ENCODE assay signal across 8 mouse cellular contexts in genomic region chr13:48261341-48262221, GRCm38 (mm10). TPM values are rescaled to one million over a fixed set of nuclear protein-coding genes. Genes with fewer than 3 reads are reported as not detected.
DNase-seq lines count a peak whose midpoint lies in the region; ATAC-seq and TF ChIP-seq lines count a peak whose summit lies in the region.

No protein-coding gene starts in this region.

- TF ChIP-seq POLR2A in kidney, adult 2 months (IDR thresholded peaks at IDR 0.05; ENCODE audit: low read depth, low read length): no peak

- no peaks in the 10 kb centered on the region for H3K27me3 ChIP-seq in kidney, adult 2 months (replicated peaks; ENCODE audit: control insufficient read depth, insufficient read depth, low read length)
- H3K27me3 ChIP-seq in limb, embryonic 12.5 days: peaks cover 8% of the 10 kb centered on the region; the same call in 1 of the 2 replicates
- no peaks in the 10 kb centered on the region for H3K27me3 ChIP-seq in midbrain, embryonic 14.5 days (ENCODE audit: control insufficient read depth, insufficient read depth, low read length)
- no peaks in the 10 kb centered on the region for H3K27me3 ChIP-seq in stomach, postnatal 0 days (ENCODE audit: control insufficient read depth, insufficient read depth, low read length)

- H3K4me1 ChIP-seq in kidney, adult 2 months (ENCODE audit: control insufficient read depth, insufficient read depth, low read length): no peaks in the 10 kb centered on the region
- H3K4me1 ChIP-seq in limb, embryonic 12.5 days (replicated peaks): peaks cover 3% of the 10 kb centered on the region
- H3K4me1 ChIP-seq in midbrain, embryonic 14.5 days (ENCODE audit: control insufficient read depth, insufficient read depth, low read length): peaks cover 23% of the 10 kb centered on the region
- no peaks in the 10 kb centered on the region for H3K4me1 ChIP-seq in stomach, postnatal 0 days (replicated peaks; ENCODE audit: control insufficient read depth, insufficient read depth)

- H3K9ac ChIP-seq in limb, embryonic 12.5 days (replicated peaks): peak overlapping the region; percentile 79
- peak overlapping the region; percentile 99 for H3K9ac ChIP-seq in midbrain, embryonic 14.5 days (replicated peaks; ENCODE audit: low read length)
- peak overlapping the region; percentile 85 for H3K9ac ChIP-seq in stomach, postnatal 0 days (ENCODE audit: low read length)

- DNase-seq in heart, adult 11 months: peak; percentile 96
- no peak for DNase-seq in heart, postnatal 25 days (ENCODE audit: low spot score)
- peak; percentile 65 for DNase-seq in embryo, embryonic 9.5 days (ENCODE audit: extremely low spot score)
- peak; percentile 45 to 67 for DNase-seq in heart, adult 18-20 months
- DNase-seq in kidney, adult 2 months: peak; percentile 64
- peak; percentile 79 for DNase-seq in midbrain, embryonic 14.5 days
- peak; percentile 68 for DNase-seq in stomach, postnatal 0 days (ENCODE audit: low spot score)

- peak overlapping the region; percentile 66 for H3K4me3 ChIP-seq in kidney, adult 2 months (ENCODE audit: insufficient read depth, low read depth, low read length)
- peak overlapping the region; percentile 70 for H3K4me3 ChIP-seq in limb, embryonic 12.5 days (replicated peaks)
- peak overlapping the region; percentile 90 for H3K4me3 ChIP-seq in midbrain, embryonic 14.5 days (replicated peaks; ENCODE audit: low read depth, low read length)
- H3K4me3 ChIP-seq in stomach, postnatal 0 days (ENCODE audit: low read depth, low read length): peak overlapping the region; percentile 72

- H3K4me2 ChIP-seq in limb, embryonic 12.5 days: peak overlapping the region; percentile 82
- peak overlapping the region; percentile 68 for H3K4me2 ChIP-seq in midbrain, embryonic 14.5 days (ENCODE audit: low read length)
- H3K4me2 ChIP-seq in stomach, postnatal 0 days (replicated peaks; ENCODE audit: low read depth): peak overlapping the region; percentile 80

- TF ChIP-seq CTCF in kidney, adult 2 months (conservative IDR thresholded peaks at IDR 0.05; ENCODE audit: insufficient read depth, insufficient read length, low read depth, low read length): no peak
- TF ChIP-seq CTCF in stomach, postnatal 0 days (IDR thresholded peaks at IDR 0.05; ENCODE audit: low read depth): 0 out of 2 replicates have a peak, but pooled peaks have one; percentile 29

- peak overlapping the region; percentile 69 for H3K27ac ChIP-seq in kidney, adult 2 months (ENCODE audit: insufficient read depth, low read depth, low read length)
- H3K27ac ChIP-seq in limb, embryonic 12.5 days: peak overlapping the region; percentile 89
- peak overlapping the region; percentile 98 for H3K27ac ChIP-seq in midbrain, embryonic 14.5 days (replicated peaks; ENCODE audit: low read depth, low read length)
- H3K27ac ChIP-seq in stomach, postnatal 0 days (replicated peaks): peak overlapping the region; percentile 93

- WGBS in kidney, adult 2 months: under 1% methylated on average over 98 of the region's 98 CpGs
- under 1% methylated on average over 93 of the region's 98 CpGs for WGBS in limb, embryonic 12.5 days
- WGBS in midbrain, embryonic 14.5 days: under 1% methylated on average over 97 of the region's 98 CpGs
- WGBS in stomach, postnatal 0 days: under 1% methylated on average over 81 of the region's 98 CpGs

- peak; percentile 46; the same call in 1 of the 2 replicates for ATAC-seq in limb, embryonic 12.5 days (ENCODE audit: insufficient number of reproducible peaks, insufficient read depth, low FRiP score, low TSS enrichment, low read depth)
- peak; percentile 32; the same call in 1 of the 2 replicates for ATAC-seq in midbrain, embryonic 14.5 days (ENCODE audit: low FRiP score, low TSS enrichment)
- ATAC-seq in stomach, postnatal 0 days (ENCODE audit: low FRiP score, low TSS enrichment): peak; percentile 43

- no peaks in the 10 kb centered on the region for H3K36me3 ChIP-seq in kidney, adult 2 months (ENCODE audit: control insufficient read depth, insufficient read depth, low read length)
- no peaks in the 10 kb centered on the region for H3K36me3 ChIP-seq in limb, embryonic 12.5 days
- no peaks in the 10 kb centered on the region for H3K36me3 ChIP-seq in midbrain, embryonic 14.5 days (ENCODE audit: control insufficient read depth, insufficient read depth, low read length)
- no peaks in the 10 kb centered on the region for H3K36me3 ChIP-seq in stomach, postnatal 0 days (ENCODE audit: control insufficient read depth, insufficient read depth, low read length)

- no peaks in the 10 kb centered on the region for H3K9me3 ChIP-seq in limb, embryonic 12.5 days
- no peaks in the 10 kb centered on the region for H3K9me3 ChIP-seq in midbrain, embryonic 14.5 days (ENCODE audit: control insufficient read depth, low read length)
- no peaks in the 10 kb centered on the region for H3K9me3 ChIP-seq in stomach, postnatal 0 days (ENCODE audit: control insufficient read depth, low read length)

- no peak for TF ChIP-seq EP300 in stomach, postnatal 0 days (optimal IDR thresholded peaks at IDR 0.05)

- intact Hi-C loops in heart, postnatal 25 days (cut with DNase I): no loop called here

RNA-seq across cellular contexts. Expression of gene Id4, which starts 0.6 kb away (rescaled TPM):
- total RNA-seq in heart, postnatal 25 days (2021): 1 to 10 TPM; 1.3 to 1.5 TPM
- under 1 TPM; 0.84 to 0.98 TPM for total RNA-seq in heart, adult 18-20 months (2021)
- polyA plus RNA-seq in kidney, adult 2 months (2012; rRNA removed): 14.8 and 22.5 TPM in 2 replicates
- 8.4 and 9.8 TPM in 2 replicates for polyA plus RNA-seq in limb, embryonic 12.5 days (2016; fragmentation: Nextera tagmentation; extraction: Ambion mirVana)
- 149 and 156 TPM in 2 replicates for polyA plus RNA-seq in midbrain, embryonic 14.5 days (2014; fragmentation: Nextera tagmentation; extraction: Ambion mirVana)
- polyA plus RNA-seq in stomach, postnatal 0 days (2015; fragmentation: Nextera tagmentation; extraction: Ambion mirVana): 15.4 and 20.3 TPM in 2 replicates
